Mouse (Mus musculus) right cerebral cortex, postnatal 14 days (tissue): ENCODE data around the gene Wnt2b.

Experiments
- DNase-seq: peaks from one replicate; pipeline ENCODE4 v3.0.0; 2022

Gene Wnt2b

GRCm38 (mm10) chr3:104961066-104962059 is at the start of gene Wnt2b:
Gene Wnt2b, minus strand, starts transcription at chr3:104961921.
- no peak for DNase-seq

GRCm38 (mm10) chr3:105010681-105011339 is 49.1 kb upstream of the Wnt2b start:
- DNase-seq = no peak

GRCm38 (mm10) chr3:105008070-105008469 is 46.3 kb upstream of the Wnt2b start:
- DNase-seq = no peak

GRCm38 (mm10) chr3:105006101-105006500 is 44.4 kb upstream of the Wnt2b start:
- no peak for DNase-seq

GRCm38 (mm10) chr3:105005561-105006065 is 43.9 kb upstream of the Wnt2b start:
- DNase-seq = no peak

GRCm38 (mm10) chr3:105005011-105005410 is 43.3 kb upstream of the Wnt2b start:
- DNase-seq = no peak

GRCm38 (mm10) chr3:105003960-105004463 is 42.3 kb upstream of the Wnt2b start:
- peak; percentile 54 for DNase-seq

GRCm38 (mm10) chr3:105001374-105001773 is 39.7 kb upstream of the Wnt2b start:
- no peak for DNase-seq

GRCm38 (mm10) chr3:105000561-105000960 is 38.8 kb upstream of the Wnt2b start:
- no peak for DNase-seq

GRCm38 (mm10) chr3:104997563-104997962 is 35.8 kb upstream of the Wnt2b start:
- no peak for DNase-seq

GRCm38 (mm10) chr3:104995707-104996106 is 34.0 kb upstream of the Wnt2b start:
- no peak for DNase-seq

GRCm38 (mm10) chr3:104994415-104994841 is 32.7 kb upstream of the Wnt2b start:
- no peak for DNase-seq

- DNase-seq = peak; percentile 22
Measured at GRCm38 (mm10) chr3:104993800-104994199, 32.1 kb upstream of the Wnt2b start.

GRCm38 (mm10) chr3:104992709-104993388 is 31.1 kb upstream of the Wnt2b start:
- DNase-seq = peak; percentile 93

GRCm38 (mm10) chr3:104991703-104992102 is 30.0 kb upstream of the Wnt2b start:
- no peak for DNase-seq

GRCm38 (mm10) chr3:104987884-104988283 is 26.2 kb upstream of the Wnt2b start:
- DNase-seq = no peak

GRCm38 (mm10) chr3:104979735-104980134 is 18.0 kb upstream of the Wnt2b start:
- DNase-seq = no peak

GRCm38 (mm10) chr3:104967548-104968300 is 6.0 kb upstream of the Wnt2b start:
- peak; percentile 88 for DNase-seq

- no peak for DNase-seq
Measured at GRCm38 (mm10) chr3:104965991-104966554, 4.4 kb upstream of the Wnt2b start.

- DNase-seq = no peak
Measured at GRCm38 (mm10) chr3:104965070-104965855, 3.5 kb upstream of the Wnt2b start.
